Mouse (Mus musculus) megakaryocyte, embryonic 14.5 days (primary cell): Measurements from ENCODE around the gene Lyrm4.

Experiments used
- FLI1 ChIP-seq: IDR thresholded peaks from 2 replicates; pipeline ENCODE4 v1.6.1; 2012; ENCODE audit warnings: low read length, inconsistent platforms, mixed read lengths
- GATA1 ChIP-seq: IDR thresholded peaks from 3 replicates; pipeline ENCODE4 v1.6.1; 2012; ENCODE audit warnings: mixed read lengths, low read length, inconsistent platforms, borderline replicate concordance

DNA sequence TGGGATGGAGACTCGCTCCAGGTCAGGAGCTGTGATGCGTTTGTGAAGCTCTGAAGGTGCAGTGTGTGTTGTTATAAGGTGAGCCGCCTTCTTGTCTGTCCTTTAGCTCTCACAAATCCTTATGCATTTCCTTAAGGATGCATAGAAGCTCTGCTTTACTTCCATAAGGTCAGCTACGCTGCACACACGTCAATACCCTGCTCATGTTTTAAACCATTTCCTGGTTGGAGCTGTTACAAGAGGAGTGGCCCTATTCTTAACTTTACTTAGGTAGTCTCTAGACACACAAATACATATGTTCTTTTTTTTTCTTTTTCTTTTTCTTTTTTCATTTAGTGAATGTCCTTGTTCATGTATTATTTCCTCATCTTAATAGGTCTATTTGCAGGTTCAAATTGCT is 22.4 kb upstream of the Lyrm4 start:
- TF ChIP-seq GATA1 (no peak), FLI1 (no peak)
